Mouse (Mus musculus) T-cell, adult 2 months (primary cell): ENCODE measurements around the gene Efna1.
A peak's percentile ranks its signal among the peaks of the same experiment; 100 is the strongest.

Experiments
- DNase-seq: peaks from one replicate; pipeline ENCODE4 v3.0.0; 2022; ENCODE audit warnings: low spot score

The Efna1 gene

DNA sequence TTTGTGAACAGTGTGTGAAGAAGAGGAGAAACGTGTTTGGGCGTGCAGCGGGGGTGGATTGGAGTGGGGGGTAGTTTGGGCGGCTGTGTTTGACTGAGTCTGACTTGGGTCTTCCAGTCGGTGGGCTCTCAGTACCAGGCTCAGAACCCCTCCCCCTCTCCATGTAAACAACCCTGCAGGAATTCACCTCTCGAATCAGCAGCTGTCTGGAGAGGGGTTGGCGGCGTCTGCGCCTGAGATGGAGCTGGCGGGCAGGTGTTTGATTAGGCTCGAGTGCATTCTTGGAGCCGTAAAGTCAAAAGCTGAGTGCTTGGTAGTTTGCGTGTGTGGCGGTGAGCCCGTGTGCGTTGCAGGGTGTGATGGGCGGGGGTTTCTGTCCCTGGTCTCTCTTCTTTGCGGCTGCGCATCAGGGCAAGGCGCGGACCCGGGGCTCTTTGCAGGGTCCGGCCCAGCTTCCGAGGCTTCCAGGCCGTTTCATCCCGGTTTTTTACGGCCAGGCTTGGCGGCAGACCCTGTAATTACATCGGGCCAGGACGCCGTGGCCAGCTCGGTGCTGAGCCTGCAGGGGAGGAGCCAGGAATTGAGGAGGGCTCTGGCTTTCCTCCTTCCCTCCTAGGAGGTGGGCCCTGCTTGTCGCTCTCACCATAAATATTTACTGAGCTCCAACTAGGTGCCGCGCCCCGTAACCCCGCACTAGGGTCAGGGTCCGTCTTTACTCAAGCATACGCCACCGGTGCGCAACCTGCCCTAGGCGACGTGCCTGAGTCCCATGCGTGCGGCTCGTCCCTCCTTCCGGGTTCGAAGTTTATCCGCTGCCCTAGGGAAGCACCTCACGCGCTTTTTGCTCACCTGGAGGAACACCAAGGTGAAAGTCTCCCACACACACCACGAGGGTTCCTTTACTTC, at the start of gene Efna1:
TSS of gene Efna1 (minus strand) at position 537 of the 906 bp plus-strand sequence.
- peak; percentile 18 for DNase-seq

DNA sequence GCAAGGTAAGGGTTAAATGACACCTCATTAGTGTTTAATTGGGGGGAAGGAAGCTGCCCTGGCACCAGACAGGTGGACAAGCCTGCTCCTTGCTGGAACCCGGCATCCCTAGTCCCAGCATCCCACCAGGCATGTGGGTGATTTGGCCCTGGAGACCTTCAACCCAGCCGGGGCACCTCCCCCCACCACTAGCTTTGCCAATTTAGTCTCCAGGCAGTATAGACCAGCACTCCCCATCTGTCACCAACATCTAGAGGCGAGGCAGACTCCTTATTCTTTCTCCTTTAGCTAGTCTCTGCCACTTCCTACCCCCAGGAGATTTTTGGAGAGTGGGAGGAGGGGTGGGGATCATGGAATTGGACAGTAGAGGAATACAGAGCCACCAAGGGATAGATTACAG, 49.4 kb upstream of the Efna1 start:
- no peak for DNase-seq

DNA sequence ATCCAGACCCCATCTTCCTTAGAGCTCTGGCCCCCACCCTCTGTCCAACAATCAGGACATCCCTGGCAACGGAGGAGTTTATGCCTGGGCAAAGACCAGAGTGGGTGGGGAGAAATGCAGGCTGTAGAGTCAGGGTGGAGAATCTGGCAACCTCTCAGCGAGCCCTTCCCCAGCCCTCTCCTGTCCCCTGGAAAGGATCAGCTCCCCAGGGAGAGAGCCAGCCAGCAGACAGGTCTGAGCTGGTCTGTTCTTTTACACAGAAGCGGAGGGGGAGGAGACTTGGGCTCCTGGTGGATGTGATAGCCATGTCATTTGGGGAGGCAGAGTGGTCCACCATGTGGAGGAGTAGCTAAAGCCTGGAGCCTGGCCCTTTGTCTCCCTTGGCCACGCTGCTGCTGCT, 47.7 kb upstream of the Efna1 start:
- DNase-seq, result no peak

DNA sequence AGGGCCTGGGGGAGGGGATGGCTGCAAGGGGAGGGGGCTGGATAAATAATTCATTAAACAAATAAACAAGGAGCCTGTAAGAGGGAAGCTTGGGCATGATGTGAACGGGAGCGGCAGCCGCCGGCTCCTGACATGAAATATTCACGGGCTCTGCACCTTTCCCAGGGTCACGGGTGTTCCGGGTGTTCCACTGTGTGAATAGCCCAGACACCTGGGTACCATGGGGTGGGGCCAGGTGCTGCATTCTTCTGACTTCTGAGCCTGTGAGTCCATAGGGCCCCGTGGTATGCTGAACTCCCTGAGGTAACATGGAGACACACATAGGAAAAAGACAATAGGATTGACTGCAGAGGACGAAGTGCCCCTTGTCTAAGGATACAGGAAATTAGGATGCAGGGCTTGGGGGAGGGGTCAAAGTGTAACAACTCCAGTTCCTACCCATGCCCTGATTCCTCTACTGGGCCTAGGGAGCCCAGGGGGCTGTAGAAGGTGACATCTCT, 46.5 kb upstream of the Efna1 start:
- DNase-seq, result no peak

DNA sequence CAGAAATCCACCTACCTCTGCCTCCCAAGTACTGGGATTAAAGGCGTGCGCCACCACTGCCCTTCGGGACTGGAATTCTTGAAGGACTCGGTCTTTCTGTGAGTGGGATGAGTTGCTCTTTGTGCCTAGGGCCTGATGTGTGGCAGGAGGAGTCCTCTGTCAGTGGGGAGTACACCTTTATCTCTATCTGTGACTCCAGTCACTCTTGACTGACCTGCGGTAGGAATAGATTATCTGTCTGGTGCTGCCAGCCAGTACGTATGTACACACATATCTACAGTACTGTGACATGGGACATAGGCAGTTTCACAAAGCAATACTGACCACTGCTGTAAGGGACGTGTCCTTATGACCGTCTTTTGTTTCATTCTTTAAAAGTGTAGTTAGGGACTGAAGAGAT, 44.9 kb upstream of the Efna1 start:
- DNase-seq, result no peak

DNA sequence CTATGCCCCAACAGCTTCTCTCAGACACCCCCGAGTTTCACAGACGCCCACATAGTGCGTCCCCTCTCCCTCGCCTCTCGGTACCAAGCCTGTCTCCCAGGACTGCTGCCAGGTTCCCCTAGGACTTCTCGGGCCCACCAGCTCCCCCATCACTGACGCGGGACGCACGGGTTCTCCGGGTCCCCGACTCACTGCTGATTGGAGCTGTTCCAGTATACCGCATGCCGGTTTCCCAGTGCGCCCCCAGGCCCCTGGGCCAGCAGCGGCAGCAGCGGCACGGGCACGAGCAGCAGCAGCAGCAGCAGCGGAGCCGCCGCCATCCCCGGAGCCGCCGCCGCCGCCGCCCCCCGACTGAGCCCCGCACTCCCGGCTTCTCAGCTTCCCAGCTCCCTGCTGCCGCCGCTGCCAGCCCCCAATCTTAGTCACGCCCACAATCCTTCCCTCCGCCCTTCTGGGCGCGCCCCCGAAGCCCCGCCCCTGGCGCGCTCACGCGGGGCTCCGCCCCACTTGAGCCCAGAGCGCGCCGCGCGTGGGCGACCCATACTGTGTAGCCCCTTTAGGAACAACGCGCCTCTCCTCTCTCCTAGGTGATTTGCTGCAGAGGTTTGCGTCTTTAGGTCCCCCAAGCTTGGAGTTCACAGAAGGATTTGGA, 41.7 kb upstream of the Efna1 start, which contains the start of gene Efna3:
TSS of gene Efna3 (minus strand) at position 452 of the 652 bp plus-strand sequence.
- peak; percentile 29 for DNase-seq

DNA sequence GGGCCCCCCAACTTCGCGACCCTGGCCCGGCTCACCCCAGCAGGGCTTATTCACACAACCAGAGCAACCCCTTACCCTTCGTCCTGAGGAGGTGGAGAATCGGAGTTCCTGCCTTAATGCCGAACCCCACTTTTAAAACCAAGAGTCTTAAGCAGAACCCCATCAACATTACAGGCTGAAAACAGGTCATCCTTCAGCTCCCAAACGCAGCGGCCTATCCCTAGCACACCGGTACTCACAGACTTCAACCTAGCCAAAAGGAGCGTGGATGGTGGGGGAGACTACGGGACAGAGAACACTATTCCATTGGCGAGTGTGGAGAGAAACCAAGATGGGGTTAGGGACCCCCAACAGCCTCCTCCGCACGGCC, 41.2 kb upstream of the Efna1 start:
- no peak for DNase-seq

DNA sequence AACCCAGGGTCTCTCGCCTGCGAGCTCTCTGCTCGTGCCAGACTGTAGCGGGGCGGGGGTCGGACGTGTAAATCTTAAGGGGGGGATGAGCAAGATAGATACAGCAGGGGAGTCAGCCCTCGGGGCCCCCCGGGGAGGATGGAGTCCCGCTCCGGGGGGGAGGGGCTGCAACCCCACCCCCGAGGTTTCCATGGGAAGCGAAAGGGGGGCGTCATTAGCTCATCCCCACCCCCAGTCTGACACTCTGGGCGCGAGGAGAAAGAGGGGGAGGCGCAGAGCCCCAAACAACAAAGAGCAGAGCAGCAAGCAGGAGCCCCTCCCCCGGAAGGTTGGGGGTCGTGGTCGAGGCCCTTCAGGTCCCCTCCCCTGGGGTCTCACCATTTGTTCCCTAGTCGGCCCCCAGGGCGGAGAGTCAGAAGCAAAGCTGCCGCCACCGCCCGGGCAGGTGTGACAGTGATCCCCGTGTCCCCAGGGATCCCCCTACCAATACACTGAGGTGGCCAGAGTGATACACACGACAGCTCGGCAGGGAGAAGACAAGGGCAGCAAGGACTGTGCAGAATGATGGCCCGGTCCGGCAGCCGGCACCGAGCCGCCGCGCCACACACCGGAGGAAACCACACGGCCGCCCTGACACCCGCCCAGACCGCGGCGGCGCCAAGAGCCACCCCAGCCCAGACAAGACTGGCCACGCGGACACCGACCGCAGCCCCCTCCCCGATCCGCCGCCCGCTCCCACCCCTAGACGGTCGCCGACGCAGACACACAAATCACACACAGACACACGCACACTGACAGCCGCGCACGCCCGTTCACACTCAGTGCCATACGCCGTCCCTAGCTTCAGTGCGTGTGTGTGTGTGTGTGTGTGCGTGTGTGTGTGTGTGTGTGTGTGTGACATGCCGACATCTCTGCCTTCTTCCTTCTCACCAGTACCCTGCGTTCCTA, 40.5 kb upstream of the Efna1 start:
- DNase-seq, result peak; percentile 49

DNA sequence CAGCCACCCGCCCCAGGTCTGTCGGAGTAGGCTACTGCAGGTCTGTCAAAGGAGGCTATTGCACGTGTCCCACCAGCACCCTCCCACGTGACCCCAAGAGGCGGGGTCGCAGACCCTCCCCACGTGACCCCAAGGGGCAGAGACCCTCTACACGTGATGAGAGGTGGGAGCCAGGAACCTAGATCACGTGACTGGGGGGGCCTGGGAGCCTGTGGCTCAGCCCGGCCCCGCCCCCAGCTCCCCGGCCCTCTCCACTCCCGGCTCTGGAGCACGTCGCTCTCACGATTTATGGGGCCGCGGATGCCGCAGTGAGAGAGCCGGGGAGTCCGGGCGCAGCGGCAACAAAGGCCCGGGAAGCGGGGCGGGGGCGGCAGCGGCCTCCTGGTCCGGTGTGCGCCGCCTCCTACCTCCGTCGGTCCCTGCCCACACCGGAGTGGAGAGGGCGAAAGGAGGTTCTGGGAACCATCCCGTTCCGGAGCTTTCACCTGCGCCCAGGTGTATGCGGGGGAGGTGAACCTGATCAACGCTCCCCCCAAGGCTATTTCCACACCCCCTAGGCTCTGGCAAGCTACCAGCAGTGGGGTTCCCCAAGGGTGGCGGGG, 39.7 kb upstream of the Efna1 start:
- peak; percentile 17 for DNase-seq

DNA sequence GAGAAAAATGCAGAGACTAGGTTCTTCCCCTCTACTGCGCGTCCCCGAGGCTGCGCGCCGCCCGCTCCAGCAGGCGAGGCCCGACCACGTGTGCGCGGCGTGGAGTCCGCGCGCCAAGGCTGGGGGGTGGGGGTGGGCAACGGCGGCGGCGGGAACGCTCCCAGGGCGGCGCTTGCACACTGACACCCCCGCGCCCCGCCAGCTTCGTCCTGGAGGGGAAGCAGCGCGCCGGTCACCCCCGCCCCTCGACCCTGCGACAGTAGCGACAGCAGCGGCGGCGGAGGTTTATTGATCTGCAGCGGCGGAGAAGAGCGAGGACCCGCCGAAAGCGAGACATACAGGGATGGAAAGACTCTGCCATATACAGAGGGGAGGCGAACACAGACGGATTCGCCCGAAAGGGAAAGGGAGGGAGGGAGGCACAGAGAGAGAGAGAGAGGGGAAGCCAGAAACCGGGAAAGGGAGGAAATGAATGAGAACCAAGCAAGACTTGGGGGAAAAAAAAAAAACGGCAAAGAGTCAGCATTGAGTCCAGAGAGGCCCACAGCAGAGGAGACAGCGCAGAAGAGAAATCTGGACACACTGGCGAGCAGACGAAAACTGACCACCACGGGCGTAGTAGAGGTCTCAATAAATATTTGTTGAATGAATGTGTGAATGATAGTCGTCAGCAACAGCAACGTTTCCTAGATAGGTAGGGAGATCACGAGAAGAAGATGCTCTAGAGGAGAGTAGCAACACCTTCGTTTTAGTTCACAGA, 38.8 kb upstream of the Efna1 start:
- peak; percentile 31 for DNase-seq

DNA sequence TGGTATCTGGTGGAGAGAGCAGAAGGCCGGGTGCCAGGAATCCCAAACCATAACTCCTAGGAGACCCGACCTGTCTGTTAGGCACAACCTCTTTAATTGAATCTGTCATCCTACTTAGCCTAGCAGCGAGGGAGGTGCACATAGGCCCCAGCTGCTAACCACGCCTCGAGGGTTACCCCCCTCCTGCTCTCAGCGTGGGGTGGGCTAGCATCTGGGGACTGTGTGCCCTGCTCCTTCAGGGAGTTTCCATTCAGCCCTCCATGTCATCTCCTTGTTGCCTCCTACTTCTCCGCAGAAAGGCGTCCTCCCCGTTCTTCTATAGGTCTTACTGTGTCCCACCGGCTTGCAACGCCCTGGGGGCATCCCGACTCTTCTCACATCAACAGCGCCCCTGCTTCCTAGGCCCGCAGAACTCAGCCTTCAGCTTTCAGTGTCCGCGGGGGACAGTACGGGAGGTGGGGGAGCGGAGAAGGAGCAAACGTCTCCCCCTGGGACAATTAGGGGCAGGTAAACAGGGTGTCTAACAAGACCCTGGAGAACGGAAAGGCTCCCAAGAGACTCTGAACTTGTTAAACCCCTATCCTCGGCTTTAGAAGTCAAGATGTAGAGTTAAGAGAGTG, 38.1 kb upstream of the Efna1 start:
- DNase-seq, result no peak

DNA sequence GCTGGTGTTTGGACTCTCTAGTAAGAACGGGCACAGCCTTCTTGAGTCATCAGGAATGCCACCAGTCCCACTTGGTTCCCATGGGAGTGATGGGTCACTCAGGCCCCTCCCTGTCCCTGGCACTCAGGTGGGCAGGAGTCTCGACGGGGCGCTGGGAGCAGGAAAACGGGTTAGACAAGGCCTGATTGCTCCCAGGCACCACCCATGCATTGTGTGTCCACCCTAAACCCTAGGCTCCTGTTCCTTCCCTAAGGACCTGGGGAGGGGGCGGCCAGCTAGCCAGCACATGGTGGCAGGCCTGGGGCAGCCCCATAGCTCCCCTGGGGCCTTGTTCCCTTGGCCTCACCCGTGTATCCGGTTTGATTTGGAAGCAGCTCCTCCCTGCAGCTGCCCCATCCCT, 37.4 kb upstream of the Efna1 start:
- no peak for DNase-seq

DNA sequence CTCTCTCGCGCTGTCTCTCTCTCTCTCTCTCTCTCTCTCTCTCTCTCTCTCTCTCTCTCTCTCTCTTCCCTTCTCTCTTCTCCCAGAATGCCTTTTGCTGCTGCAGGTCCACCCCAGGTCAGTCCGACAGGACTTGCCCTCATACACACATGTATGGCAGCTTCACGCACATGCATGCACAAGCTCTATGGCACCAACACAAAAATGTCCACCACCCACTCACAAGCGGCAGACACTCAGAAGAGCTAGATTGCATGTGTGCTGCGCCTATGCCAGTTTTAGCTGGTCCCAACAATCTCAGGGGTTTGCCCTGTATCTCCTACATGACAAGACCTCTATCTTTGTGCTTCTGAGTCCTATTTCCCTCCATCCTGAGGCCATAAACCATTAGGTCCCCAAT, 36.3 kb upstream of the Efna1 start:
- no peak for DNase-seq

DNA sequence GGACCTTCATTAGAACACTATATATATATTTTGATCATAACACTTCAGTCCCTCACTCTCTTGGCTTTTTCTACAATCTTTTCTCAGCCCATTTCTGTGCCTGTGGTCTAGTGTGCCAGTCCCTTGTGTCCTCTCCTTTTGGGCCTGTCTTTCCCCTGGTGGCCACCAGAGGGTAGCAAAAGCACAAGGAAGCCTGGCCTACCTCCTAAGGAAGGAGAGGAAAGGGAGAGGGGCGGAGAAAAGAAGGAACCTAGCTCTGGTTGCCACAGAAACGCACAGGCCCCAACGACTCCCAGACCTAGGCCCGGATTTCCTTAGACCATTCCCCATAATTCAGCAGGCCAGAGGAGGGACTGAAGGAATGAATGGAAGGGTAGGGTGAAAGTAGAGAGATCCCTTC, 35.9 kb upstream of the Efna1 start:
- DNase-seq, result peak; percentile 57

DNA sequence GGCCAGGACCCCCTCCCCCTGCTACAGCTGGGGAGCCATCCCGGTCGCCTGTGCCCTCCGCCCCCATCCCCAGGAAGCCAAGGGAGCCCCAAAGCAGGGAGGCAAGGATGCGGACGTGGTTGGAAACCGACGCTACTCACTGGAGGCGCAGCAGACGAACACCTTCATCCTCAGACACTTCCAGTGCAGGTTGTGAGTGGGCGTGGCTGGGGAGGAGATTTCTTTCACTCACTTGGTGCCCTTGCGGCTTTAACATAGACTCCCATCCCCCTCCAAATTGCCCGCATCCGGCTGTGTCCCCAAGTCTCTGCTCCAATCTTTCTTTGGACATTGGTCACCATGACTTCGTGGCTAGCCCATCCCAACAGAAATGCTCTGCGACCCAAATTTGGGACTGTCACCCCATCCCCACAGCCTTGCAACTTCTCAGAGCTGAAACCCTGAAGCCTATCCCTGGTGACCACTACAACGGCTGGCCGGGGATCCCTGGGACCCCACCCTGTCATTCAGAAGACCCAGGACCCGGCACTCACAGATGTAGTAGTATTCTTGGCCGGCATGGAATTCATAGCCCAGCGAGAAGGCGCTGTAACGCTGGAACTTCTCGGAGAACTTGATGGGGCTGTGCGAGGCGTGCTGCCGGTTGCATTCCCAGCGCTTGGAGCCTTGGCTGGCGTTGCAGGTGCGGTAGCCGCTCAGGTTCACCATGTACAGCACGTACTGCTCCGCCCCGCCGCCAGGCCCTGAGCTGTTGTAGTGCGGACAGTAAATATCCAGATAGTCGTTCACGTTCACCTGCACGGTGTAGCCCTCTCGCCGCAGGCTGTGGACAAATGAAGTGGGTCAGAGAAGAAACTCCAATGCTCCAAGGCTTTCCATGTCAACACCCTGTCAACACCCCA, 35.2 kb upstream of the Efna1 start:
- peak; percentile 36 for DNase-seq

DNA sequence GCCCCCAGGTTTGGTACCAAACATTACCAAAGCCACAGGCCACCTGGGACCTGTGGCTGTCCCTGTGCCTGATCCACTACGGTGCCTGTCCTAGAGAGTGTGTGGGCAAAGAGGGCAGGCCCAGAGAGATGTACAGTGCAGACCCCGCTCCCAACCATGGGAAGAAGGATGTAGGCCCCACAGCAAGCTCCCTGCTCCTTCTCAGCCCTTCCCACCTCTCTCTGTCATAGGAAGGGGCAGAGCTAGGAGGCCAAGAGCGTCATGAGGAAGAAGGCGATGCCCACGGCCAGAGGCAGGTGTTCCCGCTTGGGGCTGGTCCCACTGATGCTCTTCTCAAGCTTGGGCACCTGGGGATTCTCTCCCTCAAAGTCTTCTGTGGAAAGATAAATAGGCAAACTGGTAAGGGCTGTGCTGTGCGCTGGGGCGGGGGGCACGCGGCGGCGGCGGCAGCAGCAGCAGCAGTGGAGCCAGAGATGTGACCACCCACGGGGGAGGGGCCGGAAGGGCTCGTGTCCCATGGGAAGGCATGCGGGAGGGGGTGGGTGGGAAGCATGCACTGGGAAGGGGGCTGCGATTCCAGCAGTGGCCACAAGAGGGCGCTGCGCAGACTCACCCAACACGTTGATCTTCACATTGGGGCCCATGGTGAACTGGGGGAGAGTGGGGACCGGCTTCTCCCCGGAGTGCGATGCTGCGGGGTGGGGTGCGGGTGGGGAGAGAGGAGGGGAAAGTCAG, 34.4 kb upstream of the Efna1 start:
- DNase-seq, result peak; percentile 52

DNA sequence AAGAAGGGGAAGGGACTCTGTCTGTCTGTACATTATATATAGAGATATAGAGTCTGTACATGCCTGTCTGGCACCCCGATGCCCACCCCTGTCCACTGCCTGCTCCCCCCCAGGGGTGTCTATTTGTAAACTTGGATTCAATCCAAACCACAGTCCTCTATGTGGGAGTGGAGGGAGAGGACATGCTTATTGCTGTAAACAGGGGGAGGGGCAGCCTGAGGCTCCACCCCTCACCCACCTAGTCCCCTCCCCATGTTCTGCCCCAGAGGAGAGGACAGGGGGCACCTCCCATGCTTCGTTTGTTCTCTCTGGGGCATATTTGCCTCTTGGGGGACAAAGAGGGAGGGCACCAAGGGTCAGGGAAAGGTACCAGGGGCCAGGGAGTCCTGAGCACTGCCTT, 33.8 kb upstream of the Efna1 start:
- no peak for DNase-seq

DNA sequence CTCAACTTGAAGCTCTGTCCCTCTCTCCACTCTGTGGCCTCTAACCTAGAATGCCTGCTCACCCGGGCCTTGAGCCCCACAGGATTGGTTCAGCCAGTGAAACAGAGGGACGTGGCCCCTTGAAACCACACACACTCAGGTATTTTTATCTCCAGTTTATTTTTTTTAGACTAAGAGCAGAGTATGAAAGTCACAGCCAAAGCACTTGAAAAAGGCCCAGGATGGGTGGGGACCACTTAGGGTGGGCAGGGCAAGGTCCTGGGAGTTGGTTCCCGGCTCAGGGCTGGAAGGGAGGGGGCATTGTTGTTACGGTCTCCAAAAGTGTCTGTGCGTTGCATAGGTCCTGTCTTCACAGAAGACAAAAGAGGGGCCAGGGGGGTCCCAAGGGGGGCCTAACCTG, 33.4 kb upstream of the Efna1 start:
- DNase-seq, result no peak

DNA sequence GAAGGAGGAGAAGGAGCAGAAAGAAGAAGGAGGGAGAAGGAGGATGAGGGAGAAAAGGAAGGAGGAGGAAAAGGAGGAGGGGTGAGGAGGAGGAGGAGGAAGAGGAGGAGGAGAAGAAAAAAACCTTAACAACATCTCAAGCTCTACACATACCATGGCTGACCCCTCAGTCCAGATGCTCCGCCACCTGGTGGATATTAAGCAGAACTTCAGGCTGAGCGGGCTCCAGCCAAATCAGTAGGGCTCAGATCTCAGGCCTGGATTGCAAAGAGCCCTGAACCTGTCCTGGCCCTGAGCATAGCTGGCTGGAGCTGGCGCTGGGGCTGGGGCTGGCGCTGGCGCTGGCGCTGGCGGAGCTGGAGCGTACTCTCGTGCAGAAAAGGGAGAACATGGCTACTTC, 27.1 kb upstream of the Efna1 start:
- DNase-seq, result peak; percentile 57
